Mouse (Mus musculus): ENCODE measurements around the gene Tekt4.

Tekt4 gene

DNA sequence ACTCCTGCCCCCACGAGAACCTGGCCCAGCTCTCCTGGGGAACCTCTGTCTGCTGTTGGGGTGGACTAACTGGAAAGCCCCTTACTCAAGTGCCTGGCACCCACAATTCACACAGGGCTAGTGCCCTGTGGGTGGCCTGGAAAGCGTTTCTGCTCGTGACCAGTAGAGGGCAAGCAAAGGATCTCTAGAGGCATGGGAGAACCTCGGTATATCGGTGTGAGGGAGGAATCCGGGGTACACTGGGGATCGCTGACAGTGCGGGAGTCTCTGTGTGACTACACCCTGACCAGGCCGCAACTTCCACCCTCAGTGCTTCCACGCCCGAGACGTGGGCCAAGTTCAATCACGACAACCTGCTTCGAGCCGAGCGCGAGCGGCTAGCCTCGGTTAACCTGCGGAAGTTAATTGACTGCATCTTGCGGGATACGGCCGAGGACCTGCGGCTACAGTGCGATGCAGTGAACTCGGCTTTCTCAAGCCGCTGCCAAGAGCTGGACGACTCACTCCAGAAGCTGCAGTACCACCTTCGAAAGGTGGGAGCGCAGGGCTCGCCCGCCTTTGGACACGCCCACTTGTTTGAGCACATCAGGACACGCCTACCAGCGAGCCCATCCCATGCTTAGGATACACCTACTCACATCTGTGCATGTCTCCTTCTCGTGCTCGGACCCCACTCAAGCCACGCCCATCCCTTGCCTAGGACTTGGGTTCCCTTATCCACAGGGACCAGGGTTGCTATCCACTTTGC lies 20.1 kb downstream of the Tekt4 start:
- peak; percentile 57 for DNase-seq (ENCODE audit: low read depth, low spot score)

DNA sequence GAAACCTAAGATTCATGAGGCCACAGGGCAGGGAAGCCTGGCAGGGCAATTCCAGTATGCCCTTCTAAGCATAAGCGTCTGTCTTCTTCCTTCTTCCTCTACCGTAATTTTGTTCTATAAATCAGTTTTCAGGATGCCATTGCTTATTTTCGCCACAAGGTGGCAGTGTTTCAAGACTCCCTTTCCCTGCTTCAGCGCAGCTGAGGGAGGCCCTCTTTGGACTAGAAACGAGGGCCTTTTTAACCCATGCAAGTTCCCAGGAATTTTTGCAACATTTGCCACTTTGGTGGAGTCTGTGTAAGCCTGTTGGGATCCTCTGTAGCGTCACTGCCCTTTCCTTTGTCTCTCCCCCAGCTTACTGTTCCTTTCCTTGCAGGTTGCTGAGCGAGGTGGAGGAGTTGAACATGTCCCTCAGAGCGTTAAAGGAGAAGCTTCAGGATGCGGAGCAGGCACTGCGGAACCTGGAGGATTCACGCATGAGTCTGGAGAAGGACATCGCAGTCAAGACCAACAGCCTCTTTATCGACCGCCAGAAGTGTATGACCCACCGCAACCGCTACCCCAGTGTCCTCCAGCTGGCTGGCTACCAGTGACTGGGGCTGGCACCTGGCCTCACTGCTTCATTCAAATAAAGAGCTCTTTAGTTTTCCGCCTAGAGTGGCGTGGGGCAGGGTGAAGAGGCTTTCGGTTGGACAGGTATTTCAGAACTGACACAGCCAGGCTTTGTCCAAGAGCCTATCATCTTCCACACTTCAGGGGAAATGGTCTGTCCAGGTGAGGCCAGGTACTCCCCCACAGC lies 21.7 kb downstream of the Tekt4 start:
- DNase-seq (ENCODE audit: low read depth, low spot score) = peak; percentile 83

DNA sequence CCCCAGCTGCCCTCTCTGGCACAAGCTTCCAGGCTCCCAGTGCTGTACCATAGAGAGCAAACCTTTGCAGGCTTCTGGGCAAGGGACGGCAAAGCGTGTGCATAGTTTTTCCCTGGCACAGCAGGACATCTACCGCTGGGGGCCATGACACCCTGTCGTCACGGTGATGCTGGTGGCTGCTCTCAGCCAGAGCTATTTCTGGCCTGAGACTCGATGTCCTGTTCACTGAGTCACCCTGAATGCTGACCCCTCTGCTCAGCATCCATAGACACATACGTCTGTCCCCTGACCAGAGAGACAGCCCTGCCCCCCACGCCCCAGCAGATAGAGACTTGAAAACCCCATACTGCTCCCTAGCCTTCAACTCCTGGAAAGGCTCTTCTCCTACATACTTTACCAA lies 25.7 kb downstream of the Tekt4 start:
- no peak for DNase-seq (ENCODE audit: low read depth, low spot score)

DNA sequence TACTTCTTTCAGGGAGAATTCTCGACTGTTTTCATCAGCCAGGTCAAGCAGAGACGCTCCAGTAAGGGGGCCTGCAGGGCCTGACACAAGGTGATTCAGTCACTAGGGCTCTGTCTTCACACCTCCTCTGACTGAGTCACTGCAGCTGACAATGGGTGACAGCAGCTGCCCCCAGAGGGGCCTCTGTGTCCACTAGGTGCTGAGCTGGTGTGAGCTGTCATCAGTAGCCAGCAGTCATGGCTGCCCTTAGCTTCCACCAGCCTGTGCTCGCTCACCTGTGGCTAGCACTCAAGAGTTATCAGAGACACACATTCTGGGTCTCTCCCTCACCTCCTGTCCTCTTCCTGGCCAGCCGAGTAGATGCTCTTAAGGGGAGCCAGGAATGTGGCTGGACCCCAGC lies 26.4 kb downstream of the Tekt4 start:
- no peak for DNase-seq (ENCODE audit: low read depth, low spot score)

DNA sequence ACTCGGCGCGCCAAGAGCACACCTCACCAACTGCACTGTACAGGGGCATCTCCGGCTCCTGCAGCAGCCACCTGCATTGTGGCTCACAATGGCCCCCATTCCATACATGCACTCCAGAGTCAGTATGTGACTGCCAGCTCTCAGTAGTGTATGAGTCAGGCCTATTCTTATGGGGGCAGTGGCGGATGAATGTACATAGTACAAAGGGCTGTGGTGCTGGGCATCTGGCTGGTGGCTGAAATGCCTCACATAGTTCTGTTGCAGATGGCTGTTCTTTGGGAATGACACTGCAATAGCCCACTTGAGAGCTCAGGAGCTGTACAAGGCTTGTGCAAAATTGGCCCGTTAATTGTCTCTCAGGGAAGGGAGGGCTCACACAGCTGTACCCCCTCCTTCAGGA lies 27.7 kb downstream of the Tekt4 start:
- peak; percentile 21 for DNase-seq (ENCODE audit: low read depth, low spot score)

DNA sequence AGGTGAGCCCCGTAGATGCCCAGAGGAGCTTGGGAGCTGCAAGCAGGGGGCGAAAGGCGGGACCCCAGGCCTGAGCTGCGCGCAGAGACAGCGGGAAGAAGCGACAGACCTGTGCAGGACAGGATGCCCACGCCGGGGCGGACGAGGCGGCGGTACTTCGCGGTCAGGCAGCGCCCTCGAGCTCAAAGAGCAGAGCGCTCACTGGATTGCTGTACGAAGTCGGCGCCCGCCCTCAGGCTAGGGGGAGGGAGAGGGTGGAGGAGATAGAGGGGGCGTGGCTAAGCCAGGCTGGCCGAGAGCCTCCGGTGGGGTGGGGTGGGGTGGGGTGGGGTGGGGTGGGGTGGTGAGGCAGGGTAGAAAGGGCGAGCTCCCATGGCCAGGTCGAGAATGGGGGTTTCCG lies 42.6 kb downstream of the Tekt4 start, which contains the start of gene Sstr5:
TSS of gene Sstr5 (minus strand) at position 276 of the 400 bp plus-strand sequence.
- no peak for DNase-seq (ENCODE audit: low read depth, low spot score)

DNA sequence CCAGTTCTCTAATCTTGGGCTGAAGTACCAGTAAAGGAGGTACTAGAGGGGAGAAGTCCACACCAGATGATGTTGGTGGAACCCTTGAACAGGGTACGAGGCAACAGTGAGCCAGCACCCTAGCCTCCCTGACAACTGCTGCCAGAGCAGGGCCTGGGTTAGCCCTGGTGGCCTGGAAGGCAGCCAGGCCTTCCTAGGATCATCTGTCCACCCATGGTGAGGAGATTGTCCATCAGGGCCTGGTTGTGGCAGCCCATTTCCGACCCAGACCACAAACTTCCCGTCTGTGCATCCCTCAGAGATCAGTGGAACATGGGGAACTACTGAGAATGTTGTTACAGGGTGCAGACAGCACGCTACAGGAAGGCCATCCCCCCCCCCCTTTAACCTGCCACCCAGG lies 48.2 kb downstream of the Tekt4 start:
- no peak for DNase-seq (ENCODE audit: low read depth, low spot score)

DNA sequence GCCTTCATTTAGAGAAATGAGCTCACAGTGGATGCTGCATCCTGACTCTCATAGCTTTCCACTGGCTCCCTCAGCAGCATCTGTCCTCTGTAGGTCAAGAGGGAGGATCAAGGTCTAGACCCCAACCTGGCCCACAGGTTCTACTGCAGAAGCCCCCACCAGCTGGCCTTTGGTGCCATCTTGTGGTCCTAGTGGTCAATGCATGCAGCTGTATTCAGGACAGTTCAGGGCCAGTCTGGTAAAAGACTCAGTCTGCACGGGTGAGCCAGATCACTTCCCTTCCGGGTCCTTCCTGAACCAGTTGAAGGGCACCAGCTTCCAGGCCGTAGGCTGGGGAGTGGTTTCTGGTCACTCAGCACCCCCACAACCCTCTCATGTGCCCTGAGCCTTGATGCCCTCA lies 53.4 kb downstream of the Tekt4 start:
- peak; percentile 75 for DNase-seq (ENCODE audit: low read depth, low spot score)

DNA sequence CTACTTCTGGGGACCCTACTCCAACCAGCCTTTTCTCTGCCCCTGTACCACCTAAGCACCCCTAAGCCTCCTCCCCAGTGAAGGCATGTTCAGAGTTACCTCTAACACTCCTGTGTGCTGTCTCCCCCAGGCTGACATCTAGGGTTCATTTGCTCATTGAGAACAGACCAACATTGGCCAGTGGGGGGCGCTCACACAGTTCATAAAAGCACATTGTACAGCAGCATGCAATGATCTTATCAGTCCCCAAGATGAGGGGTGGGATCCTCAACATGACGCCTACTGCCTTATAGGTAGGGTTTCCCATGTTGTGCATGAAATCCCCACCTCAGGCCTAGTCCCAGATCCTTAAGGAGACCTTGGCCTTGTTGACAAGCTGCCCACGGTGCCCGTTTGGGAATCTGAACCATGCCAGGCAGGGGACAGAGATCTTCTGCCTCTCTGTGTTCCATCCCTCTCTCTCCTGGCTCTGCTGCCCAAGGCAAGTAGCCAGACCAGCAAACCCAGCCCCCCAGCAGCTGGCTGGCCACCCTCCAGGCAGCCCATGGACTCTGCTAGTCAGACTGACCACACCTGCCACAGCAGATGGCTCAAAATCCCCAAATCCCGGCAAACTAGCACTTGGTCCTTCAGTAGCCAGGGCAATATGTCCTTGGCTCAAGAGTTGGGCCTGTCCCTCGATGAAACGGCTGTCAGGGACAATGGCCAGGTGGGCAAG lies 54.6 kb downstream of the Tekt4 start:
- peak; percentile 55 for DNase-seq (ENCODE audit: low read depth, low spot score)

DNA sequence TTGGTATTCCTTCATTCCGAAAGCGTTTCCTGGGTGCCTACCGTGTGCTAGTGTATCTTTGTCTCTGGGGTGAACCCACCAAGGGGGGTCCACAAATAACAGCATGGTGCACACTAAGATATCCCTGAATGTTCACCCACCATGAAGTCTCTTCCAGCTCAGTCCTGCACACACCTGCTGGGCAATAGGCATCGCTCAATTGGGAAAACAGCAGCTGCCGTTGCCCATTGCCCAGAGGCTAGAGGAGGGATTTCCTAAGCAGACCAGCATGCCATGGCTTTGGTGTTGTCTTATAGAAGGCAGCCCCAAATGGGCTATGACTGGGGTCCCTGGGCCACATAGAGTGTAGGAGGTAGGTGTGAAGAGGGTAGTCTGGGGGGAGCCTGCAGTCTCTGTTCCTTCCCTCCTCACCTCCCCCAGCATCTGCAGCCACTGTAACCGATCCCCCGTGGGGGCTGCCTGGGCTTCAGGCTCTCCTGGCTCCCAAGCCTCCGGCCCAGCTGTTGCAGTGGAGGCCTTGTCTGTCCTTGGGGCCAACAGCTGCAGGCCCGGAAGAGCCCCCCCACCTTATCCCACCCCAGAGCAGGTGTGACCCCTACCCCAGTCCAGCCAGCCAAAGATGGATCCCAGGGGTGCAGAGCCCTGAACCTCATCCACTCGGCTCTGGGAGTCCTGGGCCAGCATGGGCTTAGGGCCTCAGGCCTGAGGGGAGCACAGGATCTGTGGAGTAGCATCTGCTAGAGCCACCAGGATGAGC lies 55.8 kb downstream of the Tekt4 start:
- DNase-seq (ENCODE audit: low read depth, low spot score) = no peak

DNA sequence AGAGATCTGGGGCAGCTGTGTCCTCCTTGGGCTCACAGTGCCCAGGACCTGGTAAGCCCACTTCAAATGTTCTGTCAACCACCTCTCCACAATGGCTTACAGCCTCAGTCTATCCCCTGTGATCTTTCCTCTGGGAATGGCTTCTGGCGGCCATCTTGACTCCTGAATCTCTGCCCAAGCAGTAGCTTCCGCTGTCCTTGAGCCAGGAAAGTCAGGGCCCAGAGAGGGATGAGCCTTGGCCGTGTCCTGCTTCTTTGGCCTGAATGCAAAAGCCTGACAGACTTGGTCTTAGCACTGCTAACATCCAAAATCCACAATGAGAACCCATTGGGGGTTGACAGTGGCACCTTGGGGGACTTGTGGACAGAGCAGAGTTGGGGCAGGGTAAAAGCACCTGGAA lies 57.5 kb downstream of the Tekt4 start:
- DNase-seq (ENCODE audit: low read depth, low spot score) = no peak

DNA sequence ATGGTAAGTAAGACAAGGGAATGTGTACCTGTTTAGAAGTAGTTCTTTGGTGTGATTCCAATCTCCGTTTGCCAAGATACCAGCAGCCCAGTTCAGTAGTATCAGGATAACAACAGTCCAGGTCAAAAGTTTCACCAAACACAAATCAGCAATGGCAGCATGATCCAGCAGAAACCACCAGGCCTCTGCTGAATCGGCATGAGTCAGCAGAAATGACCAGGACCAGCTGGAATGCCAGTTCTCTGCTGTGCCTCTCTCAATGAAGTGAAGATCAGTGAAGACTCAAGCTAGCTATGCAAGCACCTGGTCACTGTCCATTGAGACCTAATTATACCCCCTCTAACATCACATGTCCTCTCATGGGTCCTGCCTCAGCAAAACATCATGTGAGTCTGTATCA lies 59.6 kb downstream of the Tekt4 start:
- DNase-seq (ENCODE audit: low read depth, low spot score) = peak; percentile 30

DNA sequence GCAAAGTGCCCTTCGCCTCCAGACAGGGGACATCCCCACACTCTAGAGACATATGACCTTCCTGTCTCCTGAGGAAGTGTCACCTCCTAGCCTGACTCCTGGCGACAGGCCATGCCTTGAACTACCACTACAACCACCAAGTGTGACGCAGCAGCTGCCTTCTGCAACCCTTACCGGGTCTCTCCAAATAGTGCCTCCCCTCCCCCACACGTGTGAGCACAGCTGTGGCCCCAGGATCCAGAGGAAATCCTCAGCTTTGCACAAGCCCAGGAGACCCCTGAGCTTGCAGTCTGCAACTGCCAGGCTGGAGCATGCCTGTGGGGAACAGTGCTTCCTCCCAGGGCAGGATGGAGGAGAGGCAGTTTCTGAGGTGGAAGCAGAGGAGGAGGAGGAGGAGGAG lies 61.9 kb downstream of the Tekt4 start:
- DNase-seq (ENCODE audit: low read depth, low spot score) = no peak

DNA sequence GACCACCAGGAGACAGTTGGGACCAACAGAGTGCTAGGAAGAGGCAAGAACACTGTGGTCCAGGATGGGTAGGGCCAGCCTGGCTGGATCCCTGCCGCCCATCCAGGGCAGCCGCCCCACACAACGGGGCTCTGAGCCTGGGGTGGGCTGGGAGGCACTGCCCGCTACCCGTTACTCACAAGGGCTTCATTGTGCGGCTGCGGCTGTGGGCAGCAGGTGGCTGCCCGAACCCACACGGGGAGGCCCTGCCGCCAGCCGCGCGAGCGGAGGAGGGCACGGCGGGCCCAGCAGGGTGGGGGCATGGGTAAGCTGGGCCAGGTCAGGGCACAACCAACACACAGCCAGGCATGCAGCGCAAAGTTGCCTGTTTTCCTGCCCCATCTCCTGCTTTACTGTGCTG lies 63.7 kb downstream of the Tekt4 start:
- DNase-seq (ENCODE audit: low read depth, low spot score) = no peak

DNA sequence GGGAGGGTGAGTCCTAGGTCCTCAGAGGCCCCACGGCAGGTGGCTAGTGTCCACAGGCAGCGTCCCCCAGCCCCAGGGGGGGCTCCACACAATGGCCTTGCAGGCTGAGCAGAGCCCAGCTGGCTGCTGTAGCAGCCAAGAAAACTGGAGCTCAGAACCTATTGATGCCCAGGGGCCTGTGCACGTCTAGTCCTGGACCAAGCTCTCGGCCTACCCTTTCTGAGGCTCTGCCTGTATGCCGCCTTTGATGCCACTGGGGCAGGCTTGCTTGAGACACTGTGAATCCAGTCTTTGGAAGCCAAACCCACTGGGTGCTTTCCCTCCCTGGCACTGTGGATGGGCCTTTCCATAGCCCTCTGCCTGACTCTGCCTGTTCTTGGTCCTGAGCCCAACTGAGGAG lies 65.1 kb downstream of the Tekt4 start:
- DNase-seq (ENCODE audit: low read depth, low spot score) = no peak

DNA sequence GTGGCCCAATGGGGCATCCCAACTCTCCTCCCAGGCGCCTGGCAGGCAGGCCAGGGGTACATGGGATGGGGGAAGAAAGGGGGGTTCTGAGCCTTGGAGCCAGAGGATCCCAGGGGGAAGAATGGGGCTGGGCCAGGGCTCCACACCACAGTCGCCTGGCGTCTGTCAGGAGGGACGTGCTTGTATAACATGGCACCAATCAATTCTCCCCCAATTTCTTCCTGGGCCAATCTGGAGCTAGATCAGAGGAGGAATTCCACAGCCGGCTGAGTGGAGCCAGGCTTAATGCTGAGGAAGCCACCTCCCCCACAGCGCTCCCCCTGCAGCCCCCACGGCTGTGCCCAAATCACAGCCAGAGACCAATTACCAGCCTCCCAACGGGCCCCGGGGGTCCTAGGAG lies 66.1 kb downstream of the Tekt4 start:
- DNase-seq (ENCODE audit: low read depth, low spot score) = no peak

DNA sequence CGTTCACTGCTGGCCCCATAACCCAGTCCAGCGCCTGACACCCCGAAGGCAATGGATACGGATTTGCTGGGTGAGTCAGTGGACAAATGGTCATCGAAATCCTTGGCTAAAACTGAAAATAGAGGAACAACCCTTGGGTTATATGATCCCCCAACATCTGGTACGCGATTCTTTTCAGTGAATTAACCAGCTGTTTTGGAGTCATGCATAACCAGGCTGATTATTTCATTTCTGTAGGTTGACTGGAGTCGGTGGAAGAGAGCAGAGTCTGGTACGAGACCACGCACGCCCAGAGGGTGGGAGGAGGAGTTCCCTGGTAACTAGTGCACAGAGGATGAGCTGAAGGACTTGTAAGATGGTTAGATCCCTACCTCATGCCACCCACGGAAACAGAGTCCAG lies 67.7 kb downstream of the Tekt4 start:
- no peak for DNase-seq (ENCODE audit: low read depth, low spot score)

Data from 3T3-L1 (cell line).